Mouse (Mus musculus) layer of hippocampus, postnatal 25 days (tissue): ENCODE data around the gene Slc9a3r1. TPM values are rescaled to one million over a fixed set of nuclear protein-coding genes. Genes with fewer than 3 reads are reported as not detected.

Source experiments
- DNase-seq, 2 experiments: peaks; one replicate each; pipeline ENCODE4 v3.0.0; 2022; ENCODE audit warnings: mixed read lengths in 2 of 2, low spot score in 1 of 2; ENCODE audit errors: extremely low spot score in 1 of 2
- total RNA-seq, 2 experiments: library from RNA; stranded (reverse); gene quantifications; 2 replicates each; pipeline ENCODE4 v1.2.3; 2021

Slc9a3r1 gene
- total RNA-seq, 2 experiments from 2014 or later: 74.8 to 76.3 TPM

- peak; percentile 98 to 99 for DNase-seq
These were observed 24.1 kb downstream of the Slc9a3r1 start, which contains the start of gene Tmem104 for GRCm38 (mm10) chr11:115187224-115187639. TSS of gene Tmem104 (plus strand) at chr11:115187487.

GRCm38 (mm10) chr11:115187693-115188092, 24.6 kb downstream of the Slc9a3r1 start, which contains the start of gene Nat9:
TSS of gene Nat9 (minus strand) at chr11:115187859.
- DNase-seq: no peak

DNA sequence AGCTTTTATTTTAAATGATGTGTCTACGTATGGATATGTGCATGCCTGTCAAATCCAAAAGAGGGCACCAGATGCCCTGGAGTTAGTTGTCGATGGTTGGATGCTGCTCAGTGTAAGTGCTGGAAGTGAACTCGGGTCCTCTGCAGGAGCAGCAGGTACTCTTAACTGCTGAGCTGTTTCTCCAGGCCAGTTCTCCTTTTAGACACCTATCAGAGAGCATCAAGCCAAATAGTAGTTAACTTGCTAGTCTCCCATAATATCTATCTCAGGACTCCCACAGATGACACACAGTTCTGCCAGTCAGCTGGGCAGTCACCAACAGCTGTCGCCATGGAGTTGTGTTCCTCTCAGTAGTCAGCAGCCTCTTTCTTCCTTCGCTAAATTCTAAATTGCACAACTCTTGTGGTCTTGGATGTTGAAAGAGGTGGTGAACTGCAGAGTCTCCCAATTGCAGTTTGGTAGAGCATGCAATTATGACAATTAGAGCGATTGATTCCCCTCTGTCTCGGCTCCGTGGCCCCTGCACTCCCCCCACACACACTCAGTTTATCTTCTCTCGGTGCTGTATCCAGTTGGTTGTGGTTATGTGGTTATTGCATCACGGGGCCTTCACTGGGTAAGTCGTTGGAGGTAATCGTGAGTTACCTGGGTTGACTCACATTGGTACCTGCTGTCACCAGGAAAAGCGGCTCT, 25.5 kb downstream of the Slc9a3r1 start:
- DNase-seq: no peak

DNA sequence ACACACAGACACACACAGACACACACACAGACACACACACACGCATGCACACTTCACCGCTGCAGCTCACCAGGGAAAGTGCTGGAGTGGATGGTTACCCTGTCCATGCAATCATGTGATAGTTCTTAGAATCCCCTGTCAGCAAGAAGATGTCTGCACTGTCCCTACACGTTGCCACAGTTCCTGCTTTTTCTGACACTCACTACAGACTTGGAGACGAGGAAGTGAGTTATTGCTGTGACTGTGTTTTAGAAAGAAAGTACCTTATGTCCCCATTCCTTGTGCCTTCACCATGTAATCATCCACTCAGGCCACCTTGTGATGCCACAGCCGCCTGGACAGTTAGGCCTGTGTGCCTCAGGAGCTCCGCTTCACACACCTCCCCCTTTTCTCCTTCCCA, 26.2 kb downstream of the Slc9a3r1 start:
- no peak for DNase-seq

GRCm38 (mm10) chr11:115192180-115192579, 29.0 kb downstream of the Slc9a3r1 start:
- DNase-seq: peak in 1 of 2 experiments; percentile 42

GRCm38 (mm10) chr11:115194693-115195092, 31.6 kb downstream of the Slc9a3r1 start:
- DNase-seq: no peak

- no peak for DNase-seq
These were observed 32.8 kb downstream of the Slc9a3r1 start for GRCm38 (mm10) chr11:115195933-115196332.

- no peak for DNase-seq
These were observed 34.4 kb downstream of the Slc9a3r1 start for GRCm38 (mm10) chr11:115197558-115197957.

DNA sequence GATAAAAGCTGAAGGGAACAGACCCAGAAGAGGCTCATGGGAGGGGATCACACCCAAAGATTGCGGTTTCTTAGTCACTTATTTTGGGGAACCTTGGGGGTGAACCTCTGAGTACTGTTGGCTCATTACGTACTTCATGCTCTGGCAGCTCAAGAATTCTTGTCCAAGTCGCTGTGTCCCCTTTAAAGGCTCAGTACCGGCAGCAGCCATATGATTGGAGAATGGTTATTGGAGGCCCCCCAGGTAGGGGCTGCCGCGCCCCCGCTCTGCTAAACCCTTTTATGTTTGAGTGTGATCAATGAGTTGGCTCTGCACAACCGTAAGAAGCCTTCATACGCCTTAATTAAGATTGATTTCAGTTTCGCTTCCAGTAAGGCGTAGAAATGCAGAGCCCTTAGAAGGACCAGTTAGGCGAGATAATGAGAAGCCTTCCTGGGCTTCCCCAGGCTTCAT, 35.8 kb downstream of the Slc9a3r1 start:
- DNase-seq: no peak

DNA sequence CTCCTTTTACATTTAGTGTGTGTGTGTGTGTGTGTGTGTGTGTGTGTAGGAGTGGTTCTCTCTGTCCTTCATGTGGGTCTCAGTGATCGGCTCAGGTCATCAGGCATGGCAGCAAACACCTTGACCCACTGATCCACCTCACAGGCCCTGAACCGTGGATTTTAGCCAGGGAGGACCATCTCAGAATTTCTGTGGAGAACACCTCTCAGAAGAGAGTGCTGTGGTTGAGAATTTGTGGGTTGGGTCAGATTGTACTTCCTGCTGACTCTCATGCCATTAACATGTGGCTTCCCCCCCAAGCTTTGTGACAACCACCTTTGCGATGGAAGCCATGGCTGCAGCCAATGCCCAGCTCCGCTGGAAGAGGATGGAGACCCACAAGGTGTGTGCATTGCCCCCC, 37.4 kb downstream of the Slc9a3r1 start:
- no peak for DNase-seq

- DNase-seq: peak; percentile 75 to 90
These were observed 39.2 kb downstream of the Slc9a3r1 start for GRCm38 (mm10) chr11:115202316-115202715.

DNA sequence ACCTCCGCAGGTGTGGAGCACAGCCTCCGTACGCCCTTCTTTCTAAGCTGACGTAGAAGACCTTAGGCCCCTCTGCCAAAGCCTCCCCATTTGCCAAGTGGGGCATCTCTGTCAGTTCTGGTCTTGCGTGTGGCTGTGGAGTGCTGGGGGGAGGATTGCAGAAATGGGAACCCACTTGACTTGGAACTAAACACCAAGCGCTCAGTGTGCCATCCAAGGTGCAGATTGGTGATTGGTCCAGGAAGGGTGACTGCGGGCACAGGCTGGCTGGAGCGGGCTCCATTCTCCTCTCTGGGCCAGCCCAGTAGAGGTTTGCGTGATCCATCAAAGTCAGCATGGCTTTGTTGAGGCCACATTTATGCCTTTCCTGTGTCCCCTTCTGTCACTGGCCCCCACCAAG, 39.6 kb downstream of the Slc9a3r1 start:
- no peak for DNase-seq

- no peak for DNase-seq
These were observed 45.0 kb downstream of the Slc9a3r1 start for GRCm38 (mm10) chr11:115208126-115208525.

DNA sequence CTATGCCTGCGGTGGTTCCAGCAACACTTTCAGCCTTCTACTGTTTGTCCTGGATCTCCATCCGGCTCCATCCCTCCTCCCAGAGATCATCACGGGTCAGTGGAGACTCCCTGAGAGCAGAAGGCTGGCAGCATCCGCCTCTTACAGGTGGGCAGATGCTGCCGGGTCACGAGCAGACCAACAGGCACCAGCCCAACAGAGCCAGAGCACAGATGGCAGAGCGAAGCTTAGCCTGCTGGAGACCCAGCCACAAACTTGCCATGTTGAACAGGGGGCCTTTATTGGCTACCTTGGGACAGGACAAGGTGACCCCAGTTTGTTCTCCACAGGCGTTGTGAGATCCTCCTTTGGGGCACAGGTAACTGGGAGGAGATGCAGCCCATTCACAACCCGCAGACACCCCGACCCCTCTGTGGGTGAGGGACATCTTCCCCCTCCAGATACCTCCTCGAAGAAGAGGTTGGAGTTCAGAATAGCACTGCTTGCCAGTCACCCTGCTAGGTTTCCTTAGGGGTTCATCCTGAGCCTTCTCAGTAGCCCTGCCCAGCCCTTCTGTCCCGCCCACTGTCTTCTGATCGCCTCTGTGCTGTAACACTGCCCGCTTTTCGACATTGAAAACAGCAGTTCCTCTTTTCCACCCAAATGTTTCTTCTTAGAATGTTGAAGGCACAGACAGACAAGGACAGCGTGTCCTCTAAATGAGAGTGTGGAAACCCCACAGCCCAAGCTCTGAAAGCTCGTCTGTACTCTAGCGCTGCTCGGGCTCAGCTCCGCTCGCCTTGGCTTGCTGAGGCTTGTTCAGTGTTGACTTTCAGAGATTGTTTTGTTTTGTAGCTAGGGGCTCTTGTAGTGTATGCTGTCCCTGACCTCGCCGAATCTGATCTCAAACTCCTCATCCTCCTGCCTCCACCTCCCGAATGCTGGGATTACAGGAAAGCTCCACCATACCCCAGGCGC, 45.9 kb downstream of the Slc9a3r1 start:
- no peak for DNase-seq

- DNase-seq: no peak
These were observed 46.8 kb downstream of the Slc9a3r1 start for GRCm38 (mm10) chr11:115209958-115210357.

GRCm38 (mm10) chr11:115212116-115212515, 49.0 kb downstream of the Slc9a3r1 start:
- DNase-seq: no peak

GRCm38 (mm10) chr11:115215123-115215522, 52.0 kb downstream of the Slc9a3r1 start:
- no peak for DNase-seq

DNA sequence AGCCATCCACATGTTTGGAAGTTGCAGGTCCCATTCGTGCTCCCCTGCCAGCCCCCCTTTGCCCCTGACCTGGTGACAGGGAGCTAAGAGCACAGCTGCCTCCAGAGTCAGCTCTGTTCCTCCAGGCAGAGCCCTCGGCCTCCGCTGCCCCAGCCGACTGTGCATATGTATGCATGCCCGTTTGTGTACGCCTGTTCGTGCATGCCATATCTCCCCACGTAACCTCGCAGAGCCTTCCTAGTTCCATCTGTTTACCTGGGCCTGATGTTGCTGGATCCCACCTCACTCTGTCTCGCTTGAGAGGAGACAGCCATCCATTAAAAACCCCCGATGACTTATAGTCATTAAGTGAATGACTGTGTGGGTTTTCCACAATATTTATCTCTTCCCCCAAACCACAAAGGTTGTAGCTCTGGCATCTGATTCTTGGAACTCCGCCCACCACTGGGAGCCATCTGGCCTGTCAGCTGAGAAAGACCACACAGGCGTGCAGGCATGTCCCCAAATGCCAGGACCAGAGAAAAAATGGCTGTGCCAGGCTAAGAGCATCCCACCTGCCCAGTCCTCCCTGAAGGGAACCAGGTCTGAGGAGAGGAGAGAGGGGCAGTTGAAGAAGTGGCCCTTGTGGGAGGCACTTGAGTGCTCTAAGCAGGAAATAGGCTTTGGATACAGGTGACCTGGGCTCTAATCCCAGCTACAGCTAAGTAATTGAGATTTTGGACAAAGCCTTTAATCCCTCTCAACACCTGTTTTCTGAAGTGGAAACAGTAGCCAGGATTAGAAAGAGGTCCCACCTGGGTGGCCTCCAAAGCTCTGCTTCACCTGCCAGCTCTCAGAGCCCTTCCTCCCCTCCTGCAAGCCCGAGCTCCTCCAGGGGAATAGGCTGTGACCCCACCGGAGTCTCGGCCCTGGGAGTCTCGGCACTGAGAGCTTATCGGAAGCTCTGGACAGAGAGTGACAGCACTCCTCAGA, 54.6 kb downstream of the Slc9a3r1 start:
- no peak for DNase-seq

DNA sequence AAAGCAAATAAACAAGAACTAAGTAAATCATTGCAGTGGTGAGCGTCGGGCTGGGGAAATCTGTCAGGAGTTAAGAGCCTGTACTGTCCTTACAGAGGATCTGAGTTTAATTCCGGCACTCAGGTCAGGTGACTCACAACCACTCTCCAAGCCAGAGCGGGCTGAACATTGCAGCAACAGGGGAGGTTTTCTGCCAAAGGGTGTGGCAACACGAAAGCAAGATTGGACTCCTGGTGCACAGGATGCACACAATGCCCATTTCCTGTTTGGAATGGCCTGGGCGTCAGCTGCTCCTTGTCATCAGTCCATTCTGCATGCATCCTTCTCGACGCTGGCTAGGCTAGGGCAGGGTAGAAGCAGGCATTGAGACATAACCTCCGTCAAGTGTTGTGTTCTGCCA, 56.1 kb downstream of the Slc9a3r1 start:
- no peak for DNase-seq

GRCm38 (mm10) chr11:115219685-115220084, 56.5 kb downstream of the Slc9a3r1 start:
- no peak for DNase-seq
